In the genomic region with DNA sequence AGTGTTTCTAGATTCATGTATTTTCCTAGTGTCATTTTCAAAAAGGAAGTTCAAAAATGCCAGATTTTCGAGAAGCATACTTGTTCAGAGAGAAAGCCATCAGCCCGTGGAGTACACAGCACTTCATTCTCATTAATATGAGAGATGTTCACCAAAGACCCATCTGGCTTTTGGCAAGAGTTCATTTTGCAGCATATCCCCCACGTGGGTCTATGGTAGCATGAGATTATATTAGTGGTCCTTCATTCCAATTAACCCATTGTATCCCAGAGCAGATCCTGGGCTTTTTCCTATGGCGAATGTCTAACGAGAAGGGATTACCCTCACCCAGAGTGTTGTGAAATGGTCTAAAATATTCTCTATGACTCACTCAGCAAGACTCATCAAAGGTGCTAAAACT, we compare ENCODE assay signal across 15 mouse cellular contexts.
DNase-seq lines count a peak whose midpoint lies in the region; ATAC-seq and TF ChIP-seq lines count a peak whose summit lies in the region.
"Had no signal": no experiment of that assay in that cellular context is flagged by ENCODE, and none has a peak within 500 bp of the region (broad histone marks: within the 10 kb centered on the region; RNA-seq: fewer than 3 reads in every experiment).

No protein-coding gene starts in this region.

- H3K4me3 ChIP-seq in neural tube, embryonic 11.5 days (ENCODE audit: low read depth, low read length), result no peak overlapping the region
- H3K4me3 ChIP-seq in hindbrain, postnatal 0 days (ENCODE audit: low read length), result no peak overlapping the region
- no peak overlapping the region for H3K4me3 ChIP-seq in lung, adult 2 months (replicated peaks; ENCODE audit: extremely low read depth, low read depth, low read length)
- H3K4me3 ChIP-seq: embryonic facial prominence, embryonic 13.5 days; heart, embryonic 15.5 days had no signal

- H3K4me2 ChIP-seq in neural tube, embryonic 11.5 days (ENCODE audit: low read depth), result no peak overlapping the region
- H3K4me2 ChIP-seq in hindbrain, postnatal 0 days (ENCODE audit: low read depth, low read length), result no peak overlapping the region
- H3K4me2 ChIP-seq: embryonic facial prominence, embryonic 13.5 days; heart, embryonic 15.5 days had no signal

- no peak for TF ChIP-seq CTCF in hindbrain, postnatal 0 days (IDR thresholded peaks at IDR 0.05; ENCODE audit: low read depth)
- TF ChIP-seq CTCF in lung, adult 2 months (IDR thresholded peaks at IDR 0.05; ENCODE audit: insufficient read depth, low read length), result no peak

- ATAC-seq in neural tube, embryonic 11.5 days (ENCODE audit: insufficient read depth, low FRiP score, low TSS enrichment), result peak; percentile 64; the same call in 1 of the 2 replicates
- ATAC-seq in hindbrain, postnatal 0 days, result peak; percentile 92
- ATAC-seq: lung, postnatal 0 days had no signal

- DNase-seq in cerebellum, postnatal 14 days, result peak; percentile 62 to 70
- DNase-seq in cerebellum, adult 11 months, result no peak
- DNase-seq in neural tube, embryonic 11.5 days (ENCODE audit: low spot score), result no peak
- no peak for DNase-seq in neural tube, embryonic 10.5 days (ENCODE audit: extremely low spot score, low spot score)
- peak; percentile 90 for DNase-seq in hindbrain, postnatal 0 days (ENCODE audit: low spot score)
- DNase-seq in adrenal gland, adult 18-20 months (ENCODE audit: low spot score in 2 of 2), result no peak
- no peak for DNase-seq in lung, adult 2 months
- DNase-seq in kidney, postnatal 25 days, result no peak
- DNase-seq: adrenal gland, postnatal 25 days; kidney, postnatal 4 days; liver; thymus, adult 18-20 months had no signal

- TF ChIP-seq POLR2A in lung, adult 2 months (IDR thresholded peaks at IDR 0.05; ENCODE audit: borderline replicate concordance, extremely low read depth, low read depth, low read length), result no peak

- H3K36me3 ChIP-seq in neural tube, embryonic 11.5 days (ENCODE audit: control insufficient read depth, insufficient read depth, low read length), result no peaks in the 10 kb centered on the region
- H3K36me3 ChIP-seq in hindbrain, postnatal 0 days (ENCODE audit: insufficient read depth, low read length), result no peaks in the 10 kb centered on the region
- H3K36me3 ChIP-seq: embryonic facial prominence, embryonic 13.5 days; heart, embryonic 15.5 days had no signal

- H3K27me3 ChIP-seq in neural tube, embryonic 11.5 days (ENCODE audit: control insufficient read depth, insufficient read depth, low read length), result no peaks in the 10 kb centered on the region
- H3K27me3 ChIP-seq in hindbrain, postnatal 0 days (ENCODE audit: insufficient read depth, low read length), result no peaks in the 10 kb centered on the region
- H3K27me3 ChIP-seq: embryonic facial prominence, embryonic 13.5 days; heart, embryonic 15.5 days had no signal

- WGBS in neural tube, embryonic 11.5 days, result 48% methylated on average over 5 of the region's 5 CpGs
- 27% methylated on average over 5 of the region's 5 CpGs for WGBS in hindbrain, postnatal 0 days
- 54% methylated on average over 5 of the region's 5 CpGs for WGBS in lung, adult 2 months

- H3K9me3 ChIP-seq in neural tube, embryonic 11.5 days (ENCODE audit: control insufficient read depth, low read length), result no peaks in the 10 kb centered on the region
- no peaks in the 10 kb centered on the region for H3K9me3 ChIP-seq in hindbrain, postnatal 0 days (ENCODE audit: low read length)
- H3K9me3 ChIP-seq: embryonic facial prominence, embryonic 13.5 days; heart, embryonic 15.5 days had no signal

- 0 out of 2 replicates have a peak, but pooled peaks cover 4% of the 10 kb centered on the region for H3K4me1 ChIP-seq in neural tube, embryonic 11.5 days (ENCODE audit: control insufficient read depth, insufficient read depth, low read length)
- H3K4me1 ChIP-seq in hindbrain, postnatal 0 days (ENCODE audit: insufficient read depth, low read length), result peaks cover 3% of the 10 kb centered on the region
- H3K4me1 ChIP-seq in lung, adult 2 months (ENCODE audit: control insufficient read depth, insufficient read depth, low read length), result no peaks in the 10 kb centered on the region
- H3K4me1 ChIP-seq: embryonic facial prominence, embryonic 13.5 days; heart, embryonic 15.5 days had no signal

- H3K9ac ChIP-seq in neural tube, embryonic 11.5 days (ENCODE audit: low read length), result no peak overlapping the region
- H3K9ac ChIP-seq in hindbrain, postnatal 0 days (replicated peaks; ENCODE audit: low read length), result no peak overlapping the region
- H3K9ac ChIP-seq: embryonic facial prominence, embryonic 13.5 days; heart, embryonic 15.5 days had no signal

- H3K27ac ChIP-seq in neural tube, embryonic 11.5 days (ENCODE audit: low read depth, low read length), result no peak overlapping the region
- no peak overlapping the region for H3K27ac ChIP-seq in hindbrain, postnatal 0 days
- H3K27ac ChIP-seq: embryonic facial prominence, embryonic 13.5 days; heart, embryonic 15.5 days had no signal

Comparison
In these comparisons a context has a peak if more than half of its experiments do, and no peak if none do; other contexts are left out.
1. DNase-seq: peak in cerebellum, postnatal 14 days (2 of 2) and hindbrain, postnatal 0 days (single experiment); none in cerebellum, adult 11 months (single experiment), neural tube, embryonic 11.5 days (single experiment), neural tube, embryonic 10.5 days (single experiment), adrenal gland, adult 18-20 months (0 of 2), lung, adult 2 months (single experiment) and kidney, postnatal 25 days (0 of 2).